Mouse (Mus musculus): ENCODE results near the gene Tnfaip3.

The Tnfaip3 gene

DNA sequence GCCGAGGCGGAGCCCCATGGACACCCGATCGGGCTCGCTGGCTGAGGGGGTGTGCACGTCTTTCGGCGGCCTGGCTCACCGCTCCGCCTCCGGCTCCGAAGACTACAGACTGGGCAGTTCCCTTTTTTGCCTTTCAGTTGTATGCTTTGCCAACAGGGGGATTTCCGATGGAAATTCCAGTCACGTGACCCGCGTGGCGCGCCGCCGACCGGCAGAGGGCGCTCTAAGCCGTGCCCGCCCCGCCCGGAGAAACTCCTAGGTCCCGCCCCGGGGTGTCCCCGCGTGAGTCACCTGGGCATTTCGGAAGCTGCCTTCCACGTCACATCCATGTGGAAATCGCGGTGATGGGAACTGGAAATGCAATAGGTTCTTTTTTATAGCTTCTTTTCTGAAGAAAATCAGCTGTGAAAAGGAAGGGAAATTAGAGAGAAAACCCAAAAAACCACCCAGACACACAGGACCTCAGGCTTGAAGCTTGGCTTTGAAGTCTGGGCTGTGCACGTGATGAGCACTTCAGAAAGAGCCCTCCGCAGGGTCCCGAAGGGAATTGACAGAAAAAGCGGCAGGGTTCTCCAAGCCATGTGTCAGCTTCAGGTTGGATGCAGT, at the start of gene Tnfaip3:
Gene Tnfaip3 (minus strand): TSS at position 401 of the 606 bp plus-strand sequence.
- CTCF ChIA-PET = interaction anchor here (0.5 to 2.6 kb wide), 24 partner anchors 9 to 1073 kb away, joined by 3 to 23 read pairs (median 3); no protein-coding TSS in a partner anchor
- POLR2A ChIA-PET = interaction anchor here (0.5 to 1.7 kb wide), 13 partner anchors 8 to 1291 kb away, joined by 3 to 7 read pairs (median 3); partner anchors contain the start of genes Ifngr1 (in 1 of the 4) and Perp (in 1 of the 4)

GRCm38 (mm10) chr10:19064651-19065601, 49.5 kb upstream of the Tnfaip3 start:
- POLR2A ChIA-PET = no interaction called here

GRCm38 (mm10) chr10:19063670-19064069, 48.2 kb upstream of the Tnfaip3 start:
- POLR2A ChIA-PET = no interaction called here

More at GRCm38 (mm10) chr10:19064651-19065601, 49.5 kb upstream of the Tnfaip3 start:
- CTCF ChIA-PET = no interaction called here

GRCm38 (mm10) chr10:19063208-19063607, 47.8 kb upstream of the Tnfaip3 start:
- POLR2A ChIA-PET = no interaction called here
- CTCF ChIA-PET = no interaction called here

More at GRCm38 (mm10) chr10:19063670-19064069, 48.2 kb upstream of the Tnfaip3 start:
- CTCF ChIA-PET = no interaction called here

DNA sequence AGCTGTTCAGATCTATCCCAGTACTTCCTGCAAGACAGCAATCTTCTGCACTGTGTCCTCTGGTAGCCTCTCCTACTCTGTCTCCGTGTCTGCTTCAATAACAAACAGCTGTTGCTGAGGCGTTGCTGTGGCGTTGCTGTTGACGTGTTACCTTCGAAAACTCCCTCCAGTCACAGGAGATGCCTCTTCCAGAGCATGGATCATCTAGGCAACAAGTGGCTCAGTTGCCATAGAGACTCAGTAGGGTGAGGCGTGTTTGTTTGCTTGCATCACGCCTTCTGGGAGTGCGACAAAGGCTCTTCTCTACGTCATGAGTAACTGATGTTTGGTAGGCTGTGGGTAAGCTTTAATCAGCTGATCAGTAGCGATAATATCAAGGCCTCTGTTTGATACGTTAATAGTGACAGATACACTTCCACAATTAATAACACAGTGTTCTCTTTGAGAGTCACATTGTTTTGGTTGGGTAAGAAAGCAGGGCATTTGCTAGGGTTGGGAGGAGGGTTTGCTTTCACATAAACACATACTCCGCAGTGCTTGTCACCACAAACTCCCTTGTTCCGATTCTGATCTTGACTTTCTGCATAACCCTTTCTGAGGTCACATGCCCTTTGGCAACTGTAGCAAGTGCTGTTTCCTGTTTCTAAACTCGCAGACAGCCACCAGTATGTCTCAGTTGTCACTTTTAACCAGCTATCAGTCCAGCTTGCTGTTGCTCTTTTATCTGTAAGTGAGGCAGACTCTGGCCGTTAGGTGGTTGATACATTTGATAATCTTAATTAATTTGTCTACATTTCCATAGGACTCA, 46.8 kb upstream of the Tnfaip3 start:
- ChIA-PET POLR2A (no interaction called here), CTCF (no interaction called here)

GRCm38 (mm10) chr10:19061201-19061600, 45.7 kb upstream of the Tnfaip3 start:
- ChIA-PET CTCF (no interaction called here), POLR2A (no interaction called here)

DNA sequence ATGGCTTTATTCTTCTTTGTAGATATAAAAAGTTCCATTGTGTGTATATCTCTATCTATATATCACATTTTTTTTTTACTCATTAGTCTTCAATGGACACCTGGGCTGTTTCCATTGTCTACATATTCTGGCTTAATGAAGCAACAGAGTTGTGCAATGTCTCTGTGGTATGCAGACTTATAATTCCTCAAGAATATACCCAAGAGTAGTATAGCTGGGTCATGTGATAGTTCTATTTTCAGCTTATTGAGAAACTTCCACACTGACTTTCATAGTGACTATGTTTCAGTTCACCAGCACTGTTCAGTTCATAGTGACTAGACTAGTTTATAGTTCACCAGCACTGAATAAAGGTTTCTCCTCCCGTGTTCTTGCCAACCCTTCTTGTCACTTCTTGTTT, 38.1 kb upstream of the Tnfaip3 start:
- ChIA-PET CTCF (no interaction called here), POLR2A (interaction anchor here in 1 of 4 experiments (1.1 kb wide), 1 partner anchor 11 kb away, joined by 3 read pairs; no protein-coding TSS in a partner anchor)

- ChIA-PET CTCF (no interaction called here), POLR2A (no interaction called here)
These were observed 30.5 kb upstream of the Tnfaip3 start for GRCm38 (mm10) chr10:19045986-19046385.

DNA sequence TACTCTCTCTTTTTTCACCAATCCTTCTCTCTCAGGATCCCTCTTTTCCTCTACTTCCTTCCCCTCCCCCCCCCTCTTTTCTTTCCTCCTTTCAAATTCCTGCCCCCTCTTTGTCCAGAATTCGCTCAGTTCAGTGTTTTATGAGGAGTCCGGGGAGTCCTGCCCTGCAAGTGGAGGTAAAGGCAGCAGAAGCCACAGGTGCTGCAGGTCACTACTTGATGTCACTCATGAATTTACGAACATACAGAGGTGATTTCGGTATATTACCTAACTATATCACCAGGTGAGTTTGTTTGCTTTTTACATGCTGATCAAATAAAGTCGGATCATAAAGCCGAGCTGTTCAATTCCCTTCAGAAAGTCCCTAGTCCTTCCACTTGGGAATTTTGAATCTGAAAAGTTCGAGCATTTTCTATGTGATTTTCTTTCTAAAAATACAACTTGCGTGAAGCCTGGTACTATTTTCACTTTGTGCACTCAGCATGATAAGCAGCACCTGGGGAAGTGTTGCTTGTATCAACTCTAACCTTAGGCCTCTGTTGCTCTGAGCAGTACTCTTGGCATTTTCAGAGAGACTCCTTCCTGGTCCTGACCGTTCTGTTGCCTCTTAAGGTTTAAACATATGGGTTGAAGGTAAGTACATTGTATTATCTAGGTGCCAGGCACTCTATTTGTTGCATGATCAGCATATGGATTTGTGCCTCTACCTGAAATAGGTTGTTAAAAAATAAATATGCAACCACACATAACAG, 29.5 kb upstream of the Tnfaip3 start:
- POLR2A ChIA-PET = no interaction called here
- CTCF ChIA-PET = no interaction called here

DNA sequence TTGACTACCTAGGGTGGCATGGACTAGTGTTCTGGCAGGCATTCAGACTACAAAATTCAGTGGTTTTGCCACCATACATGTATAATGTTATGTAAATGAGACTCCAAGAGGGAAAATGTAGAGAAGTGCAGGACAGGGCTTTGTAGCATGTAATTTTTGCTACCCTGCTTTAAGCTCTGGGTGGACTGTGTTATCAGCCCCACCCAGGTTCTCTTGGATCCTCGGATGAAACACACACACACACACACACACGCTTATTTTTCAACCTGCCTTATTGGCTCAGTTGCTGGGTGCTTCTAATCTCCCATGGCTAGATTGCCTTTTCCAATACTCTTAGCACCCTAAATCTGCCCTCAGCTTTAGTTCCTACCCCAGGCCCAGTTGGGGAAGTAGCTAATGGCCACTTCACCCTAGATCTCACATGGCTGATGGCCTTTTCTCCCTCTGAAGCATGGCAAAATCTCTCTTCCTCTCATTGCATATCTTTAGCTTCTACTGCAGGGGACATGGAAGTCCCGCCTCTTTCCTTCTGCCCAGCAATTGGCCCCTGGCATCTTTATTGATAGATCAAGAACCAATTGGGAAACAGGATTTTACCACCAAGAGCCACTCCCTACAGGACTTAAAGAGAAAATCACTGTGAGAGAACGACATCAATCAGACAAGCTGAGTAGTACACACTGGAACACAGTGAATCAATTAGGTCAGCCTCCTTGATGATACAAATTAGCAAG, 28.2 kb upstream of the Tnfaip3 start:
- CTCF ChIA-PET = interaction anchor here in 1 of 4 experiments (1.0 kb wide), 1 partner anchor 28 kb away, joined by 3 read pairs; the partner anchor contains the start of gene Tnfaip3

DNA sequence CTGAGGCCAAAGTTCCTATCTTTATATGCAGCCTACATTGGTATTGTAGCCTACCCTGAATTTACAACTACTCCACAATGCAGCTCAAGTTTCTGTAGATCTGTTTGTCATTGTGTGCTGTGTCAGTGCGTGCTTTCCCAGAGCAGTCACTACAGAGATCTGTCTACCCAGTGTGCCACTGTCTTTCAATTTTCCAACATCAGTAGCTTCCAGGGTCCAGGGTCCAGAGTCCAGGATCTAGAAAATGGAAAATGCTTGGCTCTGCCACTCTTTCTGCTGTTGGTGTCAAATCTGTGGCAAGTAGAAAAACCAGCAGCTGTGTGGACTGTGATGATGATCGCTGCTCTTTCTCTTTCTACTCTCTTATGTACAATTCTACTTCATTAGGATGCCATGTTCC, 24.7 kb upstream of the Tnfaip3 start:
- CTCF ChIA-PET = no interaction called here

More for the DNA sequence above, 28.2 kb upstream of the Tnfaip3 start:
- POLR2A ChIA-PET = interaction anchor here in 1 of 4 experiments (0.7 kb wide), 1 partner anchor 12 kb away, joined by 3 read pairs; no protein-coding TSS in a partner anchor

DNA sequence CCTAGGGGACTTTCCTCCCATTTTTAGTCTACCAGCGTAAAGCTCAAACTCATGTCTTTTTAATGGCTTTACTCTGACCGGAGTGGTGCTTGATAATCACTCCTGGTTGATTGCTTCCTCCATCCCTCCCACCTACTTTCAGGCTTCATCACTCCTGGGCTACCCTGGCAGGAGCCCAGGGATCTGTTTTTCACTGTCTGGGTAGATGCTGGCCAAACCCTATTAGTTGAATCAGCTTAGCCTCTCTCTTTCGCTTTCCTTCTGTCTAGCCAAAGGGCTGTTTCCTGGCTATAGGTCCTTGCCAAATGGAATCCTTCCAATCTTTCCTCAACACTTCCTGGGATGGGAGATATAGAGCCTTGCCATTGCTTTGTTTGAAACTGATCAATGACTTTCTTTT, 19.3 kb upstream of the Tnfaip3 start:
- POLR2A ChIA-PET = interaction anchor here in 1 of 4 experiments (0.6 kb wide), 1 partner anchor 410 kb away, joined by 4 read pairs; no protein-coding TSS in a partner anchor

More for the DNA sequence above, 24.7 kb upstream of the Tnfaip3 start:
- POLR2A ChIA-PET = interaction anchor here in 1 of 4 experiments (1.5 kb wide), 1 partner anchor 25 kb away, joined by 3 read pairs; the partner anchor contains the start of gene Tnfaip3

DNA sequence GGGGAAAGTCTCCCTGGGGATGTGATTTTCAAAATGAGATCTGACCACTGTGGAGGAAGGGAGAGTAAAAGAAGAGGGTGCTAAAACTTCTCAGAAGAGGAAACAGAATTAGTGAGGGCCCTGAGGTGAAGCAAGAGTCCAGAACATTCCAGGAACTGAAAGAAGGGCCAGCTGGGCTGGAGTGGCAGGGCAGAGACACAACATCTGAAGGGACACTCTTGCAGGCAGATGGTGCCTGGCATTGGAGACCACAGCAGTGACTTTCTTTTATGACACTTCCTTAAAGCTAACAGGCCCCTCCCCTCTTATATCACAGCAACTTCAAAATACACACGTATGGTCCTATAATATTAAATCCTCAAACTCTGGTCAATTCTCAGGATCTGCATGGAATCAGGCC, 18.2 kb upstream of the Tnfaip3 start:
- ChIA-PET CTCF (no interaction called here), POLR2A (no interaction called here)

More for the DNA sequence above, 19.3 kb upstream of the Tnfaip3 start:
- CTCF ChIA-PET = interaction anchor here in 1 of 4 experiments (0.6 kb wide), 1 partner anchor 19 kb away, joined by 3 read pairs; the partner anchor contains the start of gene Tnfaip3

- CTCF ChIA-PET = no interaction called here
- POLR2A ChIA-PET = no interaction called here
These were observed 16.4 kb upstream of the Tnfaip3 start for GRCm38 (mm10) chr10:19031875-19032274.

DNA sequence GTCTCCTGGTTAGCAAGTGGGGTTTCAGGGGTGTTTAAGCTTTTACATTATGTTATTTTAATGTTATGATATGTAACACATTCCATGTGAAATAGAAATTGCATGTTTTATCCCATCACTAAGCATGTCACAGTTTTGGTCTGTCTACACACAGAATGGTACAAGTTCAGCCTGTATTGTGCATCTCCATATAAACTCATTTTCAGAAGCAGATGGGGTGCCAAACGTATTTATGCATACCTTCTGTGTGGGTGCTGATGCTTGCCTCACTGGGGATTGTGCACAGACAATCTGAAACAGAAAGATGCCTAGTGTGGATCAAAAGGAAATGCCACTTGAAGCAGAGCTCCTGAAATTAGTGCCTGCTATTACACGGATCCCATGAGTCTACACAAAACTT, 15.2 kb upstream of the Tnfaip3 start:
- CTCF ChIA-PET = no interaction called here
- POLR2A ChIA-PET = no interaction called here

- POLR2A ChIA-PET = interaction anchor here in 1 of 4 experiments (1.5 kb wide), 1 partner anchor 11 kb away, joined by 3 read pairs; the partner anchor contains the start of gene Tnfaip3
- CTCF ChIA-PET = interaction anchor here in 1 of 4 experiments (1.1 kb wide), 1 partner anchor 11 kb away, joined by 4 read pairs; the partner anchor contains the start of gene Tnfaip3
These were observed 11.3 kb upstream of the Tnfaip3 start for GRCm38 (mm10) chr10:19026710-19027109.

DNA sequence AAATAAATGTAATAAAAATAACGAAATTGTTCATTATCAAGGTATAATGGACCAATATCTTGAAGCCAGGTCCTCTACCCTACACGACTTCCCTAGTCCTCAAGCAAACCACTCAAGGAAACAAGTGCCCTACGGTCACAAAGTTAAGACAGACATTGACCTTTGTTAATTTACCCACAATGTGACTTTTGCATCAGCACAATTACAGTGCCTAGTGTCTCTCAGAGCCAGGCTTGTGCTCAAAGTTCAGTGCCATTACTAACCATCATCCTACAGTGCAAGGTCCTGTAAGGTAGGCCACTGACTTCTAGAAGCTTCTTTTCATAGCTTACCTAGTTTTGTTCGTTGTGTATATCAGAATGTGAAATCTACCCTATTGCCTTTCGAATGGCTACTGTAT, 8.9 kb upstream of the Tnfaip3 start:
- POLR2A ChIA-PET = interaction anchor here in 1 of 4 experiments (1.4 kb wide), 1 partner anchor 9 kb away, joined by 3 read pairs; the partner anchor contains the start of gene Tnfaip3
- CTCF ChIA-PET = interaction anchor here in 1 of 4 experiments (1.0 kb wide), 1 partner anchor 9 kb away, joined by 6 read pairs; the partner anchor contains the start of gene Tnfaip3
